Comparison of ENCODE assay signal across 15 mouse cellular contexts in genomic region chr4:139999033-139999432, GRCm38 (mm10). TPM values are rescaled to one million over a fixed set of nuclear protein-coding genes. Genes with fewer than 3 reads are reported as not detected.
"Had no signal": no experiment of that assay in that cellular context is flagged by ENCODE, and none has a peak within 500 bp of the region (broad histone marks: within the 10 kb centered on the region; RNA-seq: fewer than 3 reads in every experiment).

No protein-coding gene starts in this region.

- H3K4me2 ChIP-seq: limb, embryonic 15.5 days; liver, embryonic 13.5 days; lung, embryonic 15.5 days; stomach, embryonic 15.5 days had no signal

- H3K27ac ChIP-seq: limb, embryonic 15.5 days; liver, embryonic 13.5 days; lung, embryonic 15.5 days; macrophage; stomach, embryonic 15.5 days had no signal

- H3K9ac ChIP-seq: limb, embryonic 15.5 days; liver, embryonic 13.5 days; liver, postnatal 0 days; lung, embryonic 15.5 days; stomach, embryonic 15.5 days had no signal

- DNase-seq: kidney, adult 8-10 months; kidney, postnatal 25 days; liver, embryonic 13.5 days; liver, postnatal 0 days; lung, postnatal 14 days; right cerebral cortex, postnatal 14 days; thymus, adult 2 months; thymus, postnatal 25 days had no signal

- H3K36me3 ChIP-seq: limb, embryonic 15.5 days; liver, embryonic 13.5 days; lung, embryonic 15.5 days; stomach, embryonic 15.5 days had no signal

- H3K4me1 ChIP-seq: liver, embryonic 13.5 days; lung, embryonic 15.5 days; megakaryocyte, embryonic 14.5 days; stomach, embryonic 15.5 days had no signal

- H3K9me3 ChIP-seq: limb, embryonic 15.5 days; liver, embryonic 13.5 days; lung, embryonic 15.5 days; stomach, embryonic 15.5 days had no signal

- H3K4me3 ChIP-seq: limb, embryonic 15.5 days; liver, embryonic 13.5 days; lung, embryonic 15.5 days; megakaryocyte, embryonic 14.5 days; stomach, embryonic 15.5 days had no signal

- ATAC-seq: inflammation-experienced regulatory T-cells, adult 6 months; intestine, postnatal 0 days; liver, postnatal 0 days had no signal

RNA-seq across cellular contexts. Expression of gene Klhdc7a, which starts 31.2 kb away (rescaled TPM):
- polyA plus RNA-seq: macrophage had no signal
